Mouse (Mus musculus) heart, adult 2 months (tissue): ENCODE data around the gene Unc119b. TPM values are rescaled to one million over a fixed set of nuclear protein-coding genes. Genes with fewer than 3 reads are reported as not detected.

Source experiments
- DNase-seq, 2 experiments: peaks; one replicate each; pipeline ENCODE4 v3.0.0; 2021
- H3K27ac ChIP-seq: fragments of 200-600 bp; 2 replicates; pipeline ENCODE4 v1.8.1; 2022
- H3K27me3 ChIP-seq: fragments of 200-500 bp; 2 replicates; pipeline ENCODE4 v1.6.1; 2012; ENCODE audit warnings: mild to moderate bottlenecking, low read length, inconsistent platforms, mixed read lengths; ENCODE audit not compliant: control insufficient read depth, insufficient read depth
- H3K36me3 ChIP-seq: fragments of 200-500 bp; 2 replicates; pipeline ENCODE4 v1.6.1; 2012; ENCODE audit warnings: low read length, inconsistent platforms; ENCODE audit not compliant: control insufficient read depth, insufficient read depth
- H3K4me1 ChIP-seq: fragments of 200-500 bp; 2 replicates; pipeline ENCODE4 v1.6.1; 2011; ENCODE audit warnings: low read length; ENCODE audit not compliant: control insufficient read depth, insufficient read depth
- H3K4me3 ChIP-seq: fragments of 200-600 bp; 2 replicates; pipeline ENCODE4 v1.8.1; 2022
- H3K79me2 ChIP-seq: fragments of 200-500 bp; replicated peaks from 2 replicates; pipeline ENCODE4 v1.6.1; 2012; ENCODE audit warnings: mild to moderate bottlenecking, inconsistent platforms, low read length, moderate library complexity, mixed read lengths; ENCODE audit not compliant: control insufficient read depth, insufficient read depth
- H3K9ac ChIP-seq: fragments of 200-500 bp; 2 replicates; pipeline ENCODE4 v1.6.1; 2012; ENCODE audit warnings: low read depth, mild to moderate bottlenecking, control low read depth, inconsistent platforms, low read length, mixed read lengths
- CTCF ChIP-seq: fragments of 200-600 bp; IDR thresholded peaks from 2 replicates; pipeline ENCODE4 v1.8.1; 2022; ENCODE audit warnings: antibody characterized with exemption, mild to moderate bottlenecking, moderate library complexity
- EP300 ChIP-seq: fragments of 200-500 bp; IDR thresholded peaks from 2 replicates; pipeline ENCODE4 v1.6.1; 2011; ENCODE audit warnings: low read depth, low read length, control low read depth; ENCODE audit not compliant: insufficient read depth
- POLR2A ChIP-seq: fragments of 200-500 bp; IDR thresholded peaks from 2 replicates; pipeline ENCODE4 v1.6.1; 2011; ENCODE audit warnings: mild to moderate bottlenecking, low read depth, low read length, control low read depth; ENCODE audit not compliant: insufficient read depth
- WGBS: fragments of 180-500 bp; shearing (Covaris S2); methylation state at CpG from one replicate; pipeline ENCODE4 v1.1.7; 2018; 5-methylcytosine and 5-hydroxymethylcytosine counted together
- intact Hi-C: fragments of 180-260 bp; cut with DNase I; formaldehyde crosslinking; loops from one replicate; pipeline ENCODE4 v1.15.1; 2025
- long read RNA-seq: library from polyadenylated mRNA; stranded (forward); transcript quantifications from one replicate; pipeline ENCODE4 v2.0.0, GENCODE M21; 2021
- polyA plus RNA-seq: library from polyadenylated mRNA; depleted of rRNA; stranded (reverse); fragments of >200 nt; gene quantifications from 2 replicates; pipeline ENCODE4 v1.2.3, GENCODE M21; 2012; rRNA removed
- total RNA-seq, 2 experiments: library from RNA; stranded (reverse); gene quantifications; 2 replicates each; pipeline ENCODE4 v1.2.3; 2021

Unc119b gene
- total RNA-seq (10 to 100 TPM; 15.8 to 22.0 TPM), polyA plus RNA-seq (18.4 and 27.8 TPM in 2 replicates)
- long read RNA-seq, transcript Unc119b-201 (5 exons, 3,659 nt), result major isoform, 28 of 34 reads
- long read RNA-seq, partial matches to known transcripts, result 1 of 34 reads
- long read RNA-seq, other reads (novel, unspliced or antisense), result 5 of 34 reads

DNA sequence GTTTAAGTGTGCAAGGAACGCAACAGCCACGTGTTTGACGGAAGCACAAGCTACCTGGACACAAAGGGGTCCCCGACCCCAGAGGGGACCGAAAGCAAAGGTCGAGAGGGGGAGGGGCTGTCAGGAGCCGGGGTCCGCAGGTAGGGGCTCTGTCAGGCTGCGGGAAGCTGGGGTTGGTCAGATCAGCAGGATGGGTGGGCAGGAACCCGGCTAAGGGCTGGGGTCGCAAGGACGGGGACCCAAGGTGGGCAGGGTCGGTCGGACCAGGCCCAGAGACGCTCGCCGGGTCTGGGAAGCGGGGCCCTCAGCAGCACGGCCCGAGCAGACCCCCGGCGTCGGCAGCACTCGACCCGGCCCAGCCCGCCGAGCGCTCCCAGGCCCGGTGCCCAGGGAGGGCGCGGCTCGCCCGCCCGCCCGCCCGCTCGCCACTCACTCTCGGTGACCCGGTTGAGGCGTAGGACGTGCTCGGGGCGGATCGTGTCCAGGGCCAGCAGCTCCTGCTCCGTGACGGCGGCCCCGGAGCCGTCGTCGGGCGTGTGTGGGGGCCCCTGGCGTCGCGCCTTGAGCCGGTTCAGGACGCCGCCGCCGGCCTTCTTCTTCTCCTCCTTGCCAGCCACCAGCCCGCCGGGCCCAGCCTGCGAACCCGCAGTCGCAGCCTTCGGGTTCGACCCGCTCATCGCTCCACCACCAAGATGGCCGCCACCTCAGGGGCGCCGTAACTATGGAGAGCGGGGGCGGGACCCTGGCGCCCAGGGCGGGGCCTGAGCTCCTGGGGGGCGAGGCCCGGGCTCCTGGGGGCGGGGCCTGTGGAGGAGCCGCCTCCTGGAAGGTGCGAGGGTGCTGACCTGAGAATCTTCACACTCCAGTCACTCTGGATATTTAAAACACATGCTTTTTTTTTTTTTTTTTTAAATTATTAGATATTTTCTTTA lies at the start of gene Unc119b:
Gene Unc119b (minus strand): TSS at position 742 of the 932 bp plus-strand sequence.
- DNase-seq, result peak; percentile 93 to 96
- Histone ChIP-seq H3K27ac (peak within 1 kb of the TSS; percentile 85), H3K4me3 (peak within 1 kb of the TSS; percentile 86), H3K27me3 (no peaks in the 10 kb centered on the region), H3K36me3 (no peaks in the 10 kb centered on the region), H3K9ac (peak within 1 kb of the TSS; percentile 82), H3K79me2 (peaks cover 3% of the 10 kb centered on the region; the same call in 1 of the 2 replicates), H3K4me1 (peaks cover 2% of the 10 kb centered on the region)
- TF ChIP-seq POLR2A, result peak; percentile 48; the same call in 1 of the 2 replicates
- TF ChIP-seq EP300, result no peak
- intact Hi-C loops, result no loop called here
- 1% methylated on average over 64 of the region's 81 CpGs for WGBS

DNA sequence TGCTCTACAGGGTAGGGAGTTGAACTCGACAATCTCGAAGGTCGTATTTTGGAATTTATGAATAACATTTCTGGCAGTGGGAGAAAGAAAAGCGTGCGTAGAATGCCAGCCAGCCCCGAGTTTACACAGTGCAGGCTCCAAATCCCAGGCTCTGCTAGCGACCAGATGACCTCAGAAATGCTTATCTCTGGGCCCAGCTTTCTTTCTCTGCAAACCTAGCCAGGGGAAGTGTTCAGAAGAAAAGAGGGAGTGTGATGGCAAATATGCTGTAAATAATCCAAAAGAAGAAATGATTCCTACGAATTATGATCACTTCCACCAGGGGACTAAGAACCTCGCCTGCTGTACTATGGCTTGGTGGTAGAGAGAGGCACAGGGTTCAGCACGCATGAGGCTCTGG lies 48.7 kb upstream of the Unc119b start:
- H3K4me1 ChIP-seq, result peaks cover 13% of the 10 kb centered on the region
- H3K27ac ChIP-seq, result no peak overlapping the region; the same call in 1 of the 2 replicates
- H3K79me2 ChIP-seq, result no peaks in the 10 kb centered on the region
- no peak overlapping the region for H3K9ac ChIP-seq
- WGBS, result 57% methylated on average over 10 of the region's 10 CpGs
- H3K36me3 ChIP-seq, result no peaks in the 10 kb centered on the region
- DNase-seq, result no peak
- intact Hi-C loops, result loop anchor here (2.0 kb wide), 1 partner anchor 19 kb away; no protein-coding TSS in a partner anchor
- no peaks in the 10 kb centered on the region for H3K27me3 ChIP-seq
- no peak overlapping the region for H3K4me3 ChIP-seq
- no peak for TF ChIP-seq CTCF
- TF ChIP-seq POLR2A, result no peak
- TF ChIP-seq EP300, result no peak

DNA sequence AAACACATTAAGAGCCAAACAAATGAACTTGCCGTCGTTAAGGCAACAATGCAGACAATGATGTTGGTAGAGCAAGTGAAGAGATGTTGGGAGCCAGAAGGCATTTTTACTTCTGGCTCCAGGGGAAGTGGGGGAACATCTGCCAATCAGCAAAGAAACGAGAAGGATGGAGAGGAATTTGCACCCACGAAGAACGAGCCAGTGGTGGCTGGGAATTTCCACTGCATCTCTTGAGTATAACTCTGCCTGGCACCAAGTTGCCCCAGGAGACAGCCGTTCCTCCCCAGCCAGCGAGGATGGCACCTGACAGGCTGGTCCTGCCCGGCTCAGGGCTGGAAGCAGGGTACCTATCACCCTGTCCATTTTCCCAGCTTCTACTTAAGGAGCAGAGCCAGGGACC lies 48.1 kb upstream of the Unc119b start:
- Histone ChIP-seq H3K36me3 (no peaks in the 10 kb centered on the region), H3K4me1 (peaks cover 13% of the 10 kb centered on the region), H3K9ac (no peak overlapping the region), H3K27ac (peak overlapping the region; percentile 51), H3K27me3 (no peaks in the 10 kb centered on the region), H3K4me3 (no peak overlapping the region), H3K79me2 (no peaks in the 10 kb centered on the region)
- no peak for DNase-seq
- TF ChIP-seq POLR2A, result no peak
- no peak for TF ChIP-seq CTCF
- no peak for TF ChIP-seq EP300
- WGBS, result 62% methylated on average over 8 of the region's 8 CpGs
- intact Hi-C loops, result loop anchor here (2.0 kb wide), 1 partner anchor 18 kb away; no protein-coding TSS in a partner anchor

- no peak overlapping the region for H3K9ac ChIP-seq
- H3K27me3 ChIP-seq, result no peaks in the 10 kb centered on the region
- H3K27ac ChIP-seq, result peak overlapping the region; percentile 51; the same call in 1 of the 2 replicates
- DNase-seq, result peak in 1 of 2 experiments; percentile 38
- 53% methylated on average over 13 of the region's 13 CpGs for WGBS
- no peaks in the 10 kb centered on the region for H3K36me3 ChIP-seq
- H3K4me1 ChIP-seq, result peaks cover 11% of the 10 kb centered on the region
- intact Hi-C loops, result no loop called here
- H3K4me3 ChIP-seq, result no peak overlapping the region
- no peak for TF ChIP-seq POLR2A
- TF ChIP-seq CTCF, result no peak
- no peak for TF ChIP-seq EP300
- H3K79me2 ChIP-seq, result no peaks in the 10 kb centered on the region
These were observed 46.6 kb upstream of the Unc119b start for GRCm38 (mm10) chr5:115181248-115181940.

DNA sequence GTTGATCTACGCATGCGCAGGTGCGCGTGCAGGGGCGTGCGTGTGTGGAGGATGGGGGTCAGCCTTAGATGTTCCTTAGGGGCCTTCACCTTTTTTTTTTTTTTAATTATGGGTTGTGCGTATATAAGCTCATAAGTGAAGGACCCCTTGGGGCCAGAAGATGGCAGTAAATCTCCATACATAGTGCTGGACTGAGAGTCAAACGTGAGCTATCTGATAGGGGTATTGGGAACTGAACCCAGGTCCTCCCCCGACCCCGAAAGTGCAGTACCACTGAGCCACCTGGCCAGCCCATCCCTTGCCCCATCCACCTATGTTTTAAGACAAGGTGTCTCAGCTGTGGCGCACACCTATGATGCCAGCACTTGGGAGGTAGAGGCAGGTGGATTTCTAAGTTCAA lies 44.8 kb upstream of the Unc119b start:
- no peak overlapping the region for H3K9ac ChIP-seq
- no peak overlapping the region for H3K27ac ChIP-seq
- H3K36me3 ChIP-seq, result no peaks in the 10 kb centered on the region
- H3K27me3 ChIP-seq, result no peaks in the 10 kb centered on the region
- no peak for DNase-seq
- intact Hi-C loops, result no loop called here
- H3K4me3 ChIP-seq, result no peak overlapping the region
- 93% methylated on average over 11 of the region's 11 CpGs for WGBS
- no peaks in the 10 kb centered on the region for H3K79me2 ChIP-seq
- H3K4me1 ChIP-seq, result peaks cover 11% of the 10 kb centered on the region
- 0 out of 2 replicates have a peak, but pooled peaks have one; percentile 2 for TF ChIP-seq CTCF
- TF ChIP-seq POLR2A, result no peak
